Mouse (Mus musculus): ENCODE results near the gene Slc6a9.

DNA sequence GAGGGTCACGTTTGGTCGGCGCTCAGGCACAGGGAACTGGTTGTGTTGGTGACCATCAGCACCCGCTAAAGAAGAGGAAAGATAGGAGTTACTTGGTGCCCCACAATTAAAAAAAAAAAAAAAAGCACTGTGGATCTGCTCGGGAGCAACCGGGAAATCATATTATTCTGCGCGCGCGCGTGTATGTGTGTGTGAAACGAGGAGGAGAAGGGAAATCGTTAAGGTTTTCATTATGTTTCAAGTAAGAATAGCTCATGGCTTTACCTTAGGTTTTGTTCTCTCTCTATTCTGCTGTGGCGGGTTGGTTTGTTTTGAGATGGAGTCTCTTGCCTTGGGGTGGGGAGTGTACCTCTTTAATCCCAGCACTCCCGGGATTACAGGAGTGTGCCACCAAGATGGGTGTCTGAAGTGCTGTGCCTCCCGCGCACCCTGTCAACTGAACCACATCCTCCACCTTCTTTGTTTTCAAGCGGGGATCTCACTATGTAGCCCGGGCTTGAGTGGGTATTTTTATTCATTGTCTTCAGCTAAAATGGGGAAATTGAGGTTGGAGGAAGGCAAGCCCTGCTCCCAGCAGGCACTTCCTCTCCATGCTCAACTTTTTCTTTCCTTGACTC, 81.3 kb downstream of the Slc6a9 start:
- TF ChIP-seq POLR2A (IDR thresholded peaks at IDR 0.05; ENCODE audit: insufficient read depth, low read depth, low read length) (no peak), CTCF (IDR thresholded peaks at IDR 0.05; ENCODE audit: insufficient read depth, low read depth, low read length) (no peak)

Data from olfactory bulb, adult 2 months (tissue).